Mouse (Mus musculus): ENCODE results near the gene Fgfr2. TPM values are rescaled to one million over a fixed set of nuclear protein-coding genes. Genes with fewer than 3 reads are reported as not detected.
A peak's percentile ranks its signal among the peaks of the same experiment; 100 is the strongest.

The Fgfr2 gene
- polyA plus RNA-seq, 1 experiment from 2014 or later, result 121 TPM

DNA sequence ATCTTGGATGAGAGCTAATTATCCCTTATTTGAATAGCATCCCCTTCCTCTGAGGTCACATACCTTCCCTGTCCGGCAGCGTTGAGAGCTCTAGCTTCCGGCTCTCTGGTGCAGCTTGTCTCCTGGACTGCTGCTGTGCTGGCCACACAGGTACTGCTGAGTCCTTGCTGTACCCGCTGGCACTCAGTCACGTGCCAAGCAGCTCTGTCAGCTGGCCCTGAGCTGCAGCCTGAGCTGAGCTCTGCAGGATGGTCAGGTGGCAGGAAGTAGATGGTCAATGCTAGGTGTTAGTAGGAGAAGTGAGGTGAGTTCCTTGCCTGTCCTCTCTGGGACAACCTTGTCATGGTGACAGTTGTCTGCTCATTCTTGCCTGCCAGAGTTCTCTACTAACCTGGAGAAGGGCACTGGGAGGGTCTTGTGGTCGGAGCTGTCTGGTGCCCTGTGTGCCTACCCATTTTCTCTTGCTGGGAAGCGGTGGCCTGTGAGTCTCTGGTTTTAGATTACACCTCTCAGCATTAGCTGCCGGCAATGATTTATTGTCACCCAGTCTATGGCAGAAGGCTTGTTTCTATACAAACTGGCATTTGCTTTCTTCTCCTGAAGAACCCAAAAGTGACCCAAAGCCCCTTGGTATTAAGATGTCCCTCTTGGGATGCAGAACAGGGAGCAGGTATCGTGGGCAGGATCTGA is 2402.4 kb downstream of the Fgfr2 start:
- no peak for ATAC-seq (ENCODE audit: insufficient number of reproducible peaks, insufficient read depth, low FRiP score, low TSS enrichment)
- H3K27ac ChIP-seq, result peak overlapping the region; percentile 61; the same call in 1 of the 2 replicates
- WGBS, result 58% methylated on average over 9 of the region's 9 CpGs
- H3K36me3 ChIP-seq, result peaks cover 55% of the 10 kb centered on the region
- no peaks in the 10 kb centered on the region for H3K27me3 ChIP-seq
- no peak overlapping the region for H3K4me2 ChIP-seq (replicated peaks)
- no peaks in the 10 kb centered on the region for H3K9me3 ChIP-seq
- peaks cover 16% of the 10 kb centered on the region for H3K4me1 ChIP-seq
- H3K9ac ChIP-seq, result no peak overlapping the region
- H3K4me3 ChIP-seq, result no peak overlapping the region

DNA sequence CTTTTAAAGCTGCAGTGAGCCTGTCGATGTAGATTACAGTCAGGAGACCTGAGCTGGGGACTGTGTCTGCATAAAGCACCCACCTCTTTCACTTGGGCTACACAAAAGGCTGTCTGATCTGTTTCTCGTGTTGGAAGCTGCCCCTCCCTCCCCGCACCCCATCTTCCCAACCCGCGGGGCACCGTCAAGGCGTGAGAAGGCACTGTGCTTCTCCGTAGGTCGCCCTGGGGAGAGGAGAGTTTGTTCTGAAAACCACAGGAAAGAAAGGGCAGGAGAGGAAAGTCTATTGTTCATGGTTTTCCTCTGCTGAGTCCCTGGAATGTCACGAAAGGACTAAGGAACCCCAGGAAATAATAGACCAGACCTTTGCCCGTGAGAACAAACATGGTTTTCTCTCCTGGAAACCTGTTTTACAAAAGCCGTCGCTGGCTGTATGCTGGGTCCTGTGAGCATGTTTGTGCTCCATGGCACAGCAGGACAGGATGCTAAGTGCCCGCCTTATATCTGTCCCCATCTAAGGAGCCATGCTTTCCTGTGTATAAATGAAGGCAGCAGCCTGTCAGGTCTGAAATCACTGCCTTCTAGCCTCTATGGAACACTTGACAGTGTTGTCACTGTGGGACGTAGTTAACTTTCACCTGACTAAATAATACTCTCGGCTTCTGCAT is 2403.1 kb downstream of the Fgfr2 start:
- Histone ChIP-seq H3K4me1 (peaks cover 16% of the 10 kb centered on the region), H3K9me3 (no peaks in the 10 kb centered on the region), H3K27ac (peak overlapping the region; percentile 61), H3K4me3 (no peak overlapping the region), H3K27me3 (no peaks in the 10 kb centered on the region), H3K4me2 (replicated peaks) (no peak overlapping the region), H3K36me3 (peaks cover 48% of the 10 kb centered on the region), H3K9ac (no peak overlapping the region)
- 19% methylated on average over 16 of the region's 16 CpGs for WGBS
- no peak for ATAC-seq (ENCODE audit: insufficient number of reproducible peaks, insufficient read depth, low FRiP score, low TSS enrichment)

DNA sequence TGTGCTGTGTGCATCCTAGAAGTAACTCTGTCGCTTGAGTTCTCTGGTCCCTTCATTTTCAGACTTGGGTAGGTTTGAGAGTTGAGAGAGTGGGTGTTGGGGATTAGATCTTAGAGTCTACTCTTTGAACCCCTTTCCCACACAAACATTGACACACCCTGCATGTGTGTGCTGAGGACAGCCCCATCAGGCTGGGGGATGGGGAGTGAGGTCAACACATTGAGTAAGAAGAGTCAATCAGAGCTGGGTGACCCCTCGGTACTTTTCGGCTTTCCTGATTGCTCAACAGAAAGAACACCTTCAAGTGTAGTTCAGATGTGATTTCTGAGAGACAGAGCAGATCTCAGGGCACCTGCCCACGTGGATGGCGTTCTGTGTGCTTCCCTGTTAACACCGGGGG is 2406.2 kb downstream of the Fgfr2 start:
- ATAC-seq (ENCODE audit: insufficient number of reproducible peaks, insufficient read depth, low FRiP score, low TSS enrichment), result no peak
- Histone ChIP-seq H3K27me3 (no peaks in the 10 kb centered on the region), H3K9me3 (no peaks in the 10 kb centered on the region), H3K27ac (no peak overlapping the region), H3K36me3 (peaks cover 39% of the 10 kb centered on the region), H3K9ac (no peak overlapping the region), H3K4me3 (no peak overlapping the region), H3K4me2 (replicated peaks) (no peak overlapping the region), H3K4me1 (peaks cover 16% of the 10 kb centered on the region)
- WGBS, result 93% methylated on average over 6 of the region's 6 CpGs

DNA sequence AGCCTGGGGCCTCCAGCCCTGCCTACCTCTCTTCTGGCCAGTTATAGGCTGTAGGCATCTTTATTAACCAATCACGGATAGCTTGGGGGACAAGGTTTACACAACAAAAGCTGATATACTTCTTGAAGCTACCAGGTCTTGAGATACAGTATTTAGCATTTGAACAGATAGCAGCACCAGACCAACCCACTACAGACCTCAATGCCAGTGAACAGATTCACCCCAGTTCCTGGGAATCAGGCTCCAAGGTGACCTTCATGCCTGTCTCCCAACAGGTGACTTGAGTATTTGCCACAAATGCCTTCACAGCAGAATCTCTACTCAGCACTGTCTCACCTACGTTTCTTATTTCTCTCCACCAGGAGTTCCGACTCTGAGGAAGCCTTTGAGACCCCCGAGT is 2406.8 kb downstream of the Fgfr2 start:
- Histone ChIP-seq H3K9ac (no peak overlapping the region), H3K27ac (no peak overlapping the region), H3K4me1 (peaks cover 16% of the 10 kb centered on the region), H3K27me3 (no peaks in the 10 kb centered on the region), H3K4me2 (replicated peaks) (no peak overlapping the region), H3K9me3 (no peaks in the 10 kb centered on the region), H3K36me3 (peaks cover 36% of the 10 kb centered on the region), H3K4me3 (no peak overlapping the region)
- 93% methylated on average over 4 of the region's 4 CpGs for WGBS
- no peak for ATAC-seq (ENCODE audit: insufficient number of reproducible peaks, insufficient read depth, low FRiP score, low TSS enrichment)

DNA sequence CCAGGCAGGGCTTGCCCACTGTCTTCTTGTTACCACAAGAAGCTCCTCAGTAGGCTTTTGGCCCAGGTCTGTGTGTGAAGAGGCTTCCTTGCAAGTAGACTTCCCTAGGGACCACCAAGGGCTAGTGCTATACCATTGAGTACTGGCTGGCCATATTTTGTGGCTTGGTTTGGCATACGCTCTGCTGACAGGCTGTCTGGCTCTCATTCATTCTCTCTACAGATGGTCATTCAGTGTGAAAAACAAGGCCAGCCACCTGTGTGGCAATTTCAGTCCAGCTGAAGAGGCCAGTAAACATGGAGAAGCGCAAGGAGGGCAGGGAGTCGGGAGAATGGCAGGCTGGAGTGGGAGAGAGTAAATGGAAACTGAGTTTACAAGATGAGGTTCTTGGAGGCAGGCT is 2407.7 kb downstream of the Fgfr2 start:
- no peak overlapping the region for H3K4me3 ChIP-seq
- H3K27me3 ChIP-seq, result no peaks in the 10 kb centered on the region
- peaks cover 30% of the 10 kb centered on the region for H3K36me3 ChIP-seq
- H3K9me3 ChIP-seq, result no peaks in the 10 kb centered on the region
- no peak overlapping the region for H3K27ac ChIP-seq
- no peak overlapping the region for H3K9ac ChIP-seq
- no peak for ATAC-seq (ENCODE audit: insufficient number of reproducible peaks, insufficient read depth, low FRiP score, low TSS enrichment)
- peaks cover 12% of the 10 kb centered on the region for H3K4me1 ChIP-seq
- no peak overlapping the region for H3K4me2 ChIP-seq (replicated peaks)
- 95% methylated on average over 3 of the region's 3 CpGs for WGBS

DNA sequence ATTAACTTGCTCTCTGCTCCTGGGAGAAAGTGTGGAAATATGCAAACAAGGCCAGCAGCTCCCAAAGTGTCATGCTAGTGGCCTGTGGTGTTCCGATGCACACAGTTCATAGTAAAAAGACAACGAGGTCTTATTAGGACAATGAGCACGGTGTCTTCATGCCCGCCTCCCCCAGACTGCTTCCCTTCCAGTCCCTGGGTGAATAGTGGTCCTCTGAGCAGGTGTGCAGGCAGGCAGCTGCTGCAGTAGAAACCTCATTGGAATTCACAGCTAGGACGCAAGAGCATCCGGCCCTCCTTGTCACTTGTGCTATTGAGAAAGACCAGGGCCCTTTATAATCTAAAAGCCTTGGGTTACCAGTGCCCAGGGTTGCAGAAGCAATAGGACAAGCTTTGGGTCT is 2409.8 kb downstream of the Fgfr2 start:
- no peak for ATAC-seq (ENCODE audit: insufficient number of reproducible peaks, insufficient read depth, low FRiP score, low TSS enrichment)
- Histone ChIP-seq H3K9me3 (no peaks in the 10 kb centered on the region), H3K4me3 (no peak overlapping the region), H3K27ac (no peak overlapping the region), H3K36me3 (peaks cover 20% of the 10 kb centered on the region), H3K27me3 (no peaks in the 10 kb centered on the region), H3K9ac (no peak overlapping the region), H3K4me1 (peaks cover 12% of the 10 kb centered on the region), H3K4me2 (replicated peaks) (no peak overlapping the region)
- 79% methylated on average over 6 of the region's 6 CpGs for WGBS

DNA sequence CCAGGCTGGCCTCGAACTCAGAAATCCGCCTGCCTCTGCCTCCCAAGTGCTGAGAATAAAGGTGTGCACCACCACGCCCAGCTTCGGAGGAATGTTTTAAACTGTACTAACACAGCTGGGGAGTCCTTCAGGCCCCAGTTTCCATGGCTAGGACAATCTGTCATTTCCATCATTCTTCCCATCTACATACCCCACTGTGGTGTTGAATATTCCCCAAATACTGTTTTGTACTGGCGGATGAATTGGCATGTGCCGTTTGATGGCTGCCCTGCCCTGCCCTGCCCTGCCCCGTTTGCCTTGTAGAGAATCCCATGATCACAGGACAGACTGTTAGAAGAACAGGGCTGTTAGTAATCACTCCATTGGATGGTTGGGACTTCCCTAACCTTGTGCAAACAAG is 2411.3 kb downstream of the Fgfr2 start:
- H3K9me3 ChIP-seq, result no peaks in the 10 kb centered on the region
- WGBS, result 91% methylated on average over 7 of the region's 7 CpGs
- no peak overlapping the region for H3K27ac ChIP-seq
- H3K4me3 ChIP-seq, result no peak overlapping the region
- H3K9ac ChIP-seq, result no peak overlapping the region
- peaks cover 17% of the 10 kb centered on the region for H3K4me1 ChIP-seq
- no peaks in the 10 kb centered on the region for H3K27me3 ChIP-seq
- peaks cover 8% of the 10 kb centered on the region for H3K36me3 ChIP-seq
- no peak overlapping the region for H3K4me2 ChIP-seq (replicated peaks)
- ATAC-seq (ENCODE audit: insufficient number of reproducible peaks, insufficient read depth, low FRiP score, low TSS enrichment), result no peak

DNA sequence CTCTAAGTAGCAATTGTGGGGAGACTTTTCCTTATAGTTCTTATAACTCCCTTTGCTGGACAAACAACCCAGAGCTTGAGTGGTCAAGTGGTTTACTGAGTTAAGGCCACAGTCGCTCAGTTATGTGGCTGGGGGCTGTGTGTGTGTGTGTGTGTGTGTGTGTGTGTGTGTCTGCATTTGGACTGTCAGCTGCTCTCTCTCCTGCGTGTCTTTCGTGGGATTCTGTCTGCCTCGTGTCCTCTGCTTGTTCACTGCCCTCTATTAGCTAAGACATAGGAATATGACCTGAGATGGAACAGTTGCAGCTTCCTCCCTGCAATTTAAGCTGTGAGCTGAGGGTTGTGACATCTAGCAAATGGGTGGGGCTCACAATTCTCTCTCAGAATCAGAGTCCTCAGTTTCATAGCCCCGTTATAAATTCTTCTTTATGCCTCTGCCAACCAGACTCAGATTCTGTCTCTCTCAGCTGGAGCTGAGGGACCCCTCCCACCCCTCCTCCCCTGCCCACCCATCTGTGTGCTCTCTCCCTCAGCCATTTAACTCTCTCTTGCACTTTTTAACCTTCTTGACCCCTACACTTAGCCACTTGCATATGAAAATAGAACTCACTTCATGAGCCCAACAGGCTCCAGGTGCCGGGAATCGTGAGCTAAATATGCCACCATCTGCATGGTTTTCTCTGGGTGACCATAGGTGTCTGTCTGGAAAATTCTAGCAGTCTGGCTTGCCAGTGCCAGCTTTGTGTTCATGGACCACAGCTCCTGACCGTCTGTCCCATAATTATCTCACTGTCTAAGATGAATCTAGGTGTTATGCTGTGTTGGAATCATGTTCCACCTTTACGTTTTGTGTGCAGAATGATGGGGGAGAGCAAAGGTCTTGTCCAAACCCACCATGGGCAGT is 2413.5 kb downstream of the Fgfr2 start:
- Histone ChIP-seq H3K9ac (no peak overlapping the region), H3K27ac (no peak overlapping the region), H3K4me2 (replicated peaks) (no peak overlapping the region), H3K36me3 (no peaks in the 10 kb centered on the region), H3K4me1 (peaks cover 17% of the 10 kb centered on the region), H3K4me3 (no peak overlapping the region), H3K9me3 (no peaks in the 10 kb centered on the region), H3K27me3 (no peaks in the 10 kb centered on the region)
- WGBS, result 51% methylated on average over 9 of the region's 9 CpGs
- no peak for ATAC-seq (ENCODE audit: insufficient number of reproducible peaks, insufficient read depth, low FRiP score, low TSS enrichment)

DNA sequence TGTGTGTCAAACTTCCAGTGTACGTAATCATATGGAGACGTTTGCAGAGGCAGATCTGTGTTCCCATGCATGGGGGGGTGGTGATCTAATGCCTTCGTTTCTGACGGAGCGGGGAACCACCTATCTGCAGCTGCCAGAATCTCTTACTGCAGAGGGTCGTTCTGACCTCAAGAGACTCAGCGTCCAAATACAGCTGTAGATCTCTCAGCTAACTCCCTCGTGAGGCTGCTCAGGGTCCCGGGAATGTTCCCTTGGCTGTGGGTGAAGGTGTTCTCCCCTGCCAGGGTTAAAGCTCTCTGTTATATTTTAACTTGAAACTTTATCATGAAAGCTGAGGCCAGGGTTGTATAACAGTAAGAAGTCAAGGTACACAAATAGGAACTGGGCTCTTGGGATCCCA is 2414.2 kb downstream of the Fgfr2 start:
- WGBS, result 52% methylated on average over 9 of the region's 9 CpGs
- no peak for ATAC-seq (ENCODE audit: insufficient number of reproducible peaks, insufficient read depth, low FRiP score, low TSS enrichment)
- Histone ChIP-seq H3K9me3 (no peaks in the 10 kb centered on the region), H3K4me1 (peaks cover 17% of the 10 kb centered on the region), H3K9ac (no peak overlapping the region), H3K4me3 (no peak overlapping the region), H3K4me2 (replicated peaks) (no peak overlapping the region), H3K36me3 (no peaks in the 10 kb centered on the region), H3K27me3 (no peaks in the 10 kb centered on the region), H3K27ac (no peak overlapping the region)

DNA sequence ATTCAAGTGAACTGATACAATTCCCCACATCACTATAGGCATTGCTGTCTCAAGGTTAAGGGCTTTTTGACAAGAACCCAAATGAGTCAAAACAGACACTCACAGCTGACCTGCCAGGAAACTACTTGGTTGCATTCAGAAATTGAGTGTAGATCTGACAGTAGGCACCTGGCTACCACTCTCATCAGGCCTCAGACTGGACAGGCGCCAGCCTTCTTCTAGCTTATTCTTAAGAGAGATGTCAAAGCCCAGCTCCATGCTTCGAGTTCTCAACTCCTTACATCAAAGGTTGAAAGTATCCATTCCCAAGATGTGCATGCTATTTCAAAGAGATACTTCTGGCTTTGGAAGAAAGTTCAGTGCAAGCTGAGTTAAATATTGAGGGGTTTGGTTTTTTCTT is 2417.9 kb downstream of the Fgfr2 start:
- no peak overlapping the region for H3K27ac ChIP-seq
- no peak overlapping the region for H3K9ac ChIP-seq
- 96% methylated on average over 2 of the region's 2 CpGs for WGBS
- ATAC-seq (ENCODE audit: insufficient number of reproducible peaks, insufficient read depth, low FRiP score, low TSS enrichment), result no peak
- no peaks in the 10 kb centered on the region for H3K27me3 ChIP-seq
- H3K4me1 ChIP-seq, result peaks cover 20% of the 10 kb centered on the region
- H3K9me3 ChIP-seq, result no peaks in the 10 kb centered on the region
- H3K4me2 ChIP-seq (replicated peaks), result no peak overlapping the region
- no peak overlapping the region for H3K4me3 ChIP-seq
- H3K36me3 ChIP-seq, result 0 out of 2 replicates have a peak, but pooled peaks cover 9% of the 10 kb centered on the region

DNA sequence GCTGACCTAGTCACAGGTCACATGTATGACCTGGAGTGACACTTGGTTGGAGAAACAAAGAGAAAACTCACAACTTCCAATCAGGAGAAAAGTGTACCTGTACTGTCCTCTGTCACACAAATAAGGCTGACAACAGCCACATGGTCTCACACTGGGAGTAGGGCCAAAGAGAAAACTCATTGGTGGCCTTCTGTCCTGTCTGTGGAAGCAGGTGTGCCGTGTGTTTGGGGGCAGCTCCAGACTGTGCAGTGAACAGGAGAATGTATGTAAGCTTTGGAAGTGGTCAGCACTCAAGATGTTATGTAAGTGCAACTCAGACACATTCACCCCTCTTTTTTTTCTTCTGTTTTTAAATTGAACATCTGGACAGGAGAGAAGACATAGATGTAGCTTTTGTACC is 2421.8 kb downstream of the Fgfr2 start:
- Histone ChIP-seq H3K27me3 (no peaks in the 10 kb centered on the region), H3K9me3 (no peaks in the 10 kb centered on the region), H3K27ac (no peak overlapping the region), H3K36me3 (0 out of 2 replicates have a peak, but pooled peaks cover 14% of the 10 kb centered on the region), H3K4me2 (replicated peaks) (no peak overlapping the region), H3K4me3 (no peak overlapping the region), H3K4me1 (peaks cover 20% of the 10 kb centered on the region), H3K9ac (no peak overlapping the region)
- 83% methylated on average over 1 of the region's 1 CpGs for WGBS
- ATAC-seq (ENCODE audit: insufficient number of reproducible peaks, insufficient read depth, low FRiP score, low TSS enrichment), result no peak

Data from embryonic facial prominence, embryonic 12.5 days (tissue).